Mouse (Mus musculus) spleen, postnatal 4 days (tissue): Measurements from ENCODE around the gene Gjb5.

Experiments used
- DNase-seq, 2 experiments: peaks; one replicate each; pipeline ENCODE4 v3.0.0; 2022; ENCODE audit warnings: low spot score in 2 of 2

The Gjb5 gene

GRCm38 (mm10) chr4:127306915-127307314 is 51.1 kb downstream of the Gjb5 start:
- no peak for DNase-seq
